In genomic region chr1:51915576-51916156, GRCm38 (mm10) we compare ENCODE assay signal across 8 mouse cellular contexts. TPM values are rescaled to one million over a fixed set of nuclear protein-coding genes. Genes with fewer than 3 reads are reported as not detected.
DNase-seq lines count a peak whose midpoint lies in the region; ATAC-seq and TF ChIP-seq lines count a peak whose summit lies in the region.

Myo1b (minus strand) TSS chr1:51916071.

- intact Hi-C loops in gastrocnemius, postnatal 14 days (cut with DNase I; ENCODE audit: low total_unique reads), result no loop called here

- peak within 1 kb of the TSS; percentile 84 for H3K4me3 ChIP-seq in hindbrain, embryonic 16.5 days (ENCODE audit: low read length)
- peak within 1 kb of the TSS; percentile 91 for H3K4me3 ChIP-seq in limb, embryonic 10.5 days
- peak within 1 kb of the TSS; percentile 86 for H3K4me3 ChIP-seq in small intestine, adult 2 months (ENCODE audit: low read depth, low read length)

- H3K27me3 ChIP-seq in hindbrain, embryonic 16.5 days (replicated peaks; ENCODE audit: control insufficient read depth, insufficient read depth, low read length), result no peaks in the 10 kb centered on the region
- H3K27me3 ChIP-seq in limb, embryonic 10.5 days (ENCODE audit: low read depth, poor library complexity, severe bottlenecking), result no peaks in the 10 kb centered on the region
- H3K27me3 ChIP-seq in small intestine, adult 2 months (ENCODE audit: control insufficient read depth, insufficient read depth, low read length), result no peaks in the 10 kb centered on the region

- under 1% methylated on average over 54 of the region's 79 CpGs for WGBS in hindbrain, embryonic 16.5 days
- under 1% methylated on average over 79 of the region's 79 CpGs for WGBS in limb, embryonic 10.5 days
- under 1% methylated on average over 78 of the region's 79 CpGs for WGBS in small intestine, adult 2 months

- peak within 1 kb of the TSS; percentile 83 for H3K27ac ChIP-seq in hindbrain, embryonic 16.5 days (ENCODE audit: low read depth, low read length)
- peak within 1 kb of the TSS; percentile 99 for H3K27ac ChIP-seq in limb, embryonic 10.5 days
- peak within 1 kb of the TSS; percentile 52 for H3K27ac ChIP-seq in small intestine, adult 2 months (ENCODE audit: insufficient read depth, low read depth, low read length)

- no peaks in the 10 kb centered on the region for H3K9me3 ChIP-seq in hindbrain, embryonic 16.5 days (ENCODE audit: control insufficient read depth, low read length)
- no peaks in the 10 kb centered on the region for H3K9me3 ChIP-seq in limb, embryonic 10.5 days (replicated peaks)

- H3K4me2 ChIP-seq in hindbrain, embryonic 16.5 days (ENCODE audit: low read length), result peak within 1 kb of the TSS; percentile 73

- DNase-seq in CD4-positive, CD25-positive, alpha-beta regulatory T cell, adult 2 months (ENCODE audit: low read depth, low spot score), result peak; percentile 6
- peak; percentile 55 to 66 for DNase-seq in cerebellum, postnatal 14 days
- DNase-seq in gastrocnemius, postnatal 14 days, result peak; percentile 73
- DNase-seq in limb, embryonic 10.5 days (ENCODE audit: low spot score), result peak; percentile 83
- DNase-seq in mesoderm, embryonic 11.5 days (ENCODE audit: low read depth, low spot score), result peak; percentile 61

- no peak for TF ChIP-seq CTCF in small intestine, adult 2 months (IDR thresholded peaks at IDR 0.05; ENCODE audit: extremely low read depth, insufficient read length, insufficient replicate concordance, low read depth, low read length)

- H3K36me3 ChIP-seq in hindbrain, embryonic 16.5 days (ENCODE audit: control insufficient read depth, insufficient read depth, low read length), result no peaks in the 10 kb centered on the region
- H3K36me3 ChIP-seq in limb, embryonic 10.5 days, result peaks cover 22% of the 10 kb centered on the region
- no peaks in the 10 kb centered on the region for H3K36me3 ChIP-seq in small intestine, adult 2 months (ENCODE audit: control insufficient read depth, insufficient read depth, low read length)

- no peak for ATAC-seq in CD4-positive, CD25-positive, alpha-beta regulatory T cell, adult 4 months
- ATAC-seq in hindbrain, embryonic 16.5 days, result peak; percentile 89

- H3K9ac ChIP-seq in hindbrain, embryonic 16.5 days (ENCODE audit: low read depth, low read length), result peak within 1 kb of the TSS; percentile 86

- no peak for TF ChIP-seq POLR2A in small intestine, adult 2 months (IDR thresholded peaks at IDR 0.05; ENCODE audit: low read depth, low read length)

- H3K4me1 ChIP-seq in hindbrain, embryonic 16.5 days (ENCODE audit: control insufficient read depth, insufficient read depth, low read depth, low read length), result peaks cover 4% of the 10 kb centered on the region
- H3K4me1 ChIP-seq in limb, embryonic 10.5 days, result peaks cover 30% of the 10 kb centered on the region
- peaks cover 5% of the 10 kb centered on the region for H3K4me1 ChIP-seq in small intestine, adult 2 months (ENCODE audit: control insufficient read depth, insufficient read depth, insufficient read length, low read length)

RNA-seq across cellular contexts. Expression of gene Myo1b, which starts in this region (rescaled TPM):
- polyA plus RNA-seq in CD4-positive, CD25-positive, alpha-beta regulatory T cell, adult 4 months (2017; shearing (Covaris generic)), result 1 to 10 TPM in 1 of 2 experiments, under 1 TPM in 1; 0.23 to 1.1 TPM
- total RNA-seq in gastrocnemius, postnatal 14 days (2021), result 10 to 100 TPM; 26.0 to 28.2 TPM
- 43.2 and 53.8 TPM in 2 replicates for polyA plus RNA-seq in hindbrain, embryonic 16.5 days (2015; fragmentation: Nextera tagmentation; extraction: Ambion mirVana)
- polyA plus RNA-seq in limb, embryonic 10.5 days (2016; fragmentation: Nextera tagmentation; extraction: Ambion mirVana), result 103 and 115 TPM in 2 replicates
- polyA plus RNA-seq in small intestine, adult 2 months (2012; rRNA removed), result 1.0 and 2.6 TPM in 2 replicates

Comparison
In these comparisons a context has a peak if more than half of its experiments do, and no peak if none do; other contexts are left out.
1. RNA of gene Myo1b (polyA plus RNA-seq): 103 to 115 TPM in limb, embryonic 10.5 days and 43.2 to 53.8 TPM in hindbrain, embryonic 16.5 days; 1.0 to 2.6 TPM in small intestine, adult 2 months and 0.23 to 1.1 TPM in CD4-positive, CD25-positive, alpha-beta regulatory T cell, adult 4 months; every median in the first group is over 10 times any median in the second.
2. DNase-seq: peak in every context shown above with its lines; median percentile 83 in limb, embryonic 10.5 days; 73 in gastrocnemius, postnatal 14 days; 61 in mesoderm, embryonic 11.5 days; 60 in cerebellum, postnatal 14 days; 6 in CD4-positive, CD25-positive, alpha-beta regulatory T cell, adult 2 months.
3. Peak in every context shown above with its lines, with median percentiles within 50 percentile points of each other: H3K27ac ChIP-seq and H3K4me3 ChIP-seq.